Mouse (Mus musculus) CD4-positive, CD25-positive, alpha-beta regulatory T cell, adult 9 weeks (primary cell): ENCODE measurements around the gene Vmn1r135. TPM values are rescaled to one million over a fixed set of nuclear protein-coding genes. Genes with fewer than 3 reads are reported as not detected.

Experiments
- polyA plus RNA-seq: library from polyadenylated mRNA; unstranded; fragments of 100-300 nt; shearing (Covaris generic); gene quantifications from one replicate; pipeline ENCODE4 v1.2.1, GENCODE M21; 2017

The Vmn1r135 gene
- polyA plus RNA-seq: not detected

GRCm38 (mm10) chr7:21832051-21832450, at the start of gene Vmn1r135:
Gene Vmn1r135, plus strand, starts transcription at chr7:21832351.

DNA sequence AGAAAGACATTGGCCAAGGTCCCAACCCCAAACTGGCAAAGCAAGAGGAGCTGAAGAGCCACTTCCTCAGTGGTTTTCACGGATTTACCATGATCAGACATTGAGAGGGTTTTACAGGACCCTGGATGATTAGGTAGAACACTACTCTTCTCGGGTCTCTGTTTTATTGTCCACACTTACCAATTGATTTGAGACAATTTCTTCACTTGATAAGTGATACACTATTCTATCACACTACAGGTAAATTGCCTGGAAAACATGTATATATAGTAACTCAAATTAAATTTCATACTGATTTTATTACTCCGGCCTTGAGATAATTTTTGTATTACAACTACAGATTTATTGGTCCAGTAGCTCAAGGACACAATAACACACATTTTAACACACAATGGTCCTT, 35.5 kb upstream of the Vmn1r135 start, which contains the start of gene Gm4177:
Gene Gm4177, minus strand, starts transcription at position 101 of the 400 bp plus-strand sequence.

GRCm38 (mm10) chr7:21844167-21844566, 12.0 kb downstream of the Vmn1r135 start, which contains the start of gene Gm5725:
Gene Gm5725, minus strand, starts transcription at chr7:21844267.

Other genes with a start within 250 kb of the Vmn1r135 start
- gene Vmn1r132, start 218.3 kb upstream of the Vmn1r135 start, polyA plus RNA-seq: not detected
- gene Gm4175, start 70.9 kb upstream of the Vmn1r135 start, polyA plus RNA-seq: not detected
- gene Gm4177, start 35.6 kb upstream of the Vmn1r135 start, polyA plus RNA-seq: not detected
- gene Gm5725, start 11.9 kb downstream of the Vmn1r135 start, polyA plus RNA-seq: not detected
- gene Gm5891, start 88.9 kb downstream of the Vmn1r135 start, polyA plus RNA-seq: not detected
- not detected for gene Vmn1r137, start 162.2 kb downstream of the Vmn1r135 start, polyA plus RNA-seq
- gene Vmn1r138, start 196.5 kb downstream of the Vmn1r135 start, polyA plus RNA-seq: not detected
- gene Gm6176, start 224.0 kb downstream of the Vmn1r135 start, polyA plus RNA-seq: not detected
- not detected for gene Vmn1r139, start 236.7 kb downstream of the Vmn1r135 start, polyA plus RNA-seq